In the genomic region with DNA sequence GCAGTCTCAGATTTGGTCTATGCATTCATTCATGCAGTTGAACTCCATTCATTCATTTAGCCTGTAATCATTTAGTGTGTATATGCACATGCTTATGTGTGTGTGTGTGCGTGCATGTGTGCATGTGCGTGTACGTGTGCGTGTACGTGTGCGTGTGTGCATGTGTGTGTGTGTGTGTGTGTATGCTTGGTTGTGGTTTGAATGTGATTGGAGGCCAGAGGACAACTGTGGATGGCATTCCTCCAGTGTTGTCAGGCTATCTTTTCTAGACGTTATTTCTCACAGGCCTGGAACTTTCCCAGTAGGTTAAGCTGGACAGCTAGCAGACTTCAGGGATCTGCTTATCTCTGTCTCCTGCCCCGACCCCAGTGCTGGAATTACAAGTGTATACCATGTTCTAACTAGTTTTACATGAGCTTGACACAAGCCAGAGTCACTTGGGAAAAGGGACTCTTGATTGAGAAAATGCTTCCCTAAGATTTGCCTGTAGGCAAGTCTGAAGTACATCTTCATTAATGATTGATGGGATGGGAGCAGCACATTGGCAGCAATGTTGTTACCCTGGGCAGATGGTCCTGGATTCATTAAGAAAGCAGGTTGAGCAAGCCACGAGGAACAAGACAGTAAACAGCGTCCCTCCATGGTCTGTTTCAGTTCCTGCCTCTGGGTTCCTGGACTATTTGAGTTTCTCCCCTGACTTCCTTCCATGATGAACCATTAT, we compare ENCODE assay signal across 23 mouse cellular contexts. TPM values are rescaled to one million over a fixed set of nuclear protein-coding genes. Genes with fewer than 3 reads are reported as not detected.
DNase-seq lines count a peak whose midpoint lies in the region; ATAC-seq lines count a peak whose summit lies in the region.
"Had no signal": no experiment of that assay in that cellular context is flagged by ENCODE, and none has a peak within 500 bp of the region (broad histone marks: within the 10 kb centered on the region; RNA-seq: fewer than 3 reads in every experiment).

No protein-coding gene starts in this region.

- ATAC-seq in kidney, embryonic 14.5 days (ENCODE audit: low FRiP score, low TSS enrichment) = no peak
- peak; percentile 92 for ATAC-seq in intestine, embryonic 15.5 days
- ATAC-seq in activated CD4-positive, CD25-positive, alpha-beta regulatory T cell, adult 4 months = no peak
- ATAC-seq: forebrain, embryonic 14.5 days; liver, embryonic 12.5 days; Patski had no signal

- H3K4me3 ChIP-seq in kidney, embryonic 14.5 days (ENCODE audit: low read length) = no peak overlapping the region
- H3K4me3 ChIP-seq in intestine, embryonic 15.5 days (replicated peaks) = no peak overlapping the region
- H3K4me3 ChIP-seq in embryonic facial prominence, embryonic 10.5 days = no peak overlapping the region
- H3K4me3 ChIP-seq: gastrocnemius, adult 2 months; heart, embryonic 12.5 days; hindbrain, embryonic 10.5 days; liver, embryonic 12.5 days; midbrain, embryonic 12.5 days had no signal

- H3K27me3 ChIP-seq in kidney, embryonic 14.5 days (ENCODE audit: control insufficient read depth, insufficient read depth, low read length) = no peaks in the 10 kb centered on the region
- no peaks in the 10 kb centered on the region for H3K27me3 ChIP-seq in intestine, embryonic 15.5 days (replicated peaks)
- H3K27me3 ChIP-seq in embryonic facial prominence, embryonic 10.5 days (replicated peaks; ENCODE audit: low read depth, poor library complexity, severe bottlenecking) = no peaks in the 10 kb centered on the region
- H3K27me3 ChIP-seq: CH12.LX; heart, embryonic 12.5 days; liver, embryonic 12.5 days; midbrain, embryonic 12.5 days; Patski had no signal

- H3K4me1 ChIP-seq in kidney, embryonic 14.5 days (ENCODE audit: control insufficient read depth, insufficient read depth, low read length) = no peaks in the 10 kb centered on the region
- no peaks in the 10 kb centered on the region for H3K4me1 ChIP-seq in intestine, embryonic 15.5 days (replicated peaks)
- H3K4me1 ChIP-seq in embryonic facial prominence, embryonic 10.5 days = no peaks in the 10 kb centered on the region
- H3K4me1 ChIP-seq: heart, embryonic 12.5 days; hindbrain, embryonic 10.5 days; liver, embryonic 12.5 days; midbrain, embryonic 12.5 days had no signal

- WGBS in kidney, embryonic 14.5 days = 86% methylated on average over 10 of the region's 10 CpGs
- 68% methylated on average over 10 of the region's 10 CpGs for WGBS in intestine, embryonic 15.5 days
- WGBS in embryonic facial prominence, embryonic 10.5 days = 86% methylated on average over 10 of the region's 10 CpGs

- H3K4me2 ChIP-seq in kidney, embryonic 14.5 days (replicated peaks; ENCODE audit: low read depth, low read length) = no peak overlapping the region
- no peak overlapping the region for H3K4me2 ChIP-seq in intestine, embryonic 15.5 days (replicated peaks)
- H3K4me2 ChIP-seq: heart, embryonic 12.5 days; liver, embryonic 12.5 days; midbrain, embryonic 12.5 days had no signal

- no peaks in the 10 kb centered on the region for H3K9me3 ChIP-seq in kidney, embryonic 14.5 days (ENCODE audit: control insufficient read depth, low read length)
- H3K9me3 ChIP-seq in intestine, embryonic 15.5 days = no peaks in the 10 kb centered on the region
- H3K9me3 ChIP-seq in embryonic facial prominence, embryonic 10.5 days = no peaks in the 10 kb centered on the region
- H3K9me3 ChIP-seq: heart, embryonic 12.5 days; hindbrain, embryonic 10.5 days; liver, embryonic 12.5 days; midbrain, embryonic 12.5 days had no signal

- no peak overlapping the region for H3K27ac ChIP-seq in kidney, embryonic 14.5 days (ENCODE audit: low read depth, low read length)
- H3K27ac ChIP-seq in intestine, embryonic 15.5 days = no peak overlapping the region
- no peak overlapping the region for H3K27ac ChIP-seq in embryonic facial prominence, embryonic 10.5 days (replicated peaks)
- H3K27ac ChIP-seq: gastrocnemius, adult 2 months; hindbrain, embryonic 10.5 days; liver, embryonic 12.5 days; midbrain, embryonic 12.5 days had no signal

- no peak overlapping the region for H3K9ac ChIP-seq in kidney, embryonic 14.5 days (ENCODE audit: low read depth, low read length)
- H3K9ac ChIP-seq in intestine, embryonic 15.5 days = no peak overlapping the region
- H3K9ac ChIP-seq: heart, embryonic 12.5 days; liver, embryonic 12.5 days; midbrain, embryonic 12.5 days had no signal

- peak; percentile 69 for DNase-seq in kidney, adult 11 months
- peak; percentile 62 to 77 for DNase-seq in kidney, adult 8-10 months
- DNase-seq in kidney, postnatal 25 days = peak; percentile 45 to 56
- DNase-seq in embryonic facial prominence, embryonic 10.5 days (ENCODE audit: low spot score) = no peak
- no peak for DNase-seq in thymus, postnatal 10 days (ENCODE audit: low spot score in 2 of 2)
- DNase-seq: adrenal gland, adult 2 months; cerebellum, adult 11 months; cerebellum, postnatal 14 days; gastrocnemius, adult 2 months; heart, postnatal 10 days; lung, postnatal 10 days; thymus, postnatal 25 days had no signal

- H3K36me3 ChIP-seq in kidney, embryonic 14.5 days (ENCODE audit: control insufficient read depth, insufficient read depth, low read length) = no peaks in the 10 kb centered on the region
- H3K36me3 ChIP-seq in intestine, embryonic 15.5 days = no peaks in the 10 kb centered on the region
- no peaks in the 10 kb centered on the region for H3K36me3 ChIP-seq in embryonic facial prominence, embryonic 10.5 days (replicated peaks)
- H3K36me3 ChIP-seq: G1E; heart, embryonic 12.5 days; hindbrain, embryonic 10.5 days; liver, embryonic 12.5 days; midbrain, embryonic 12.5 days had no signal

RNA-seq across cellular contexts. Expression of a gene that starts 43.3 kb away (rescaled TPM):
- not detected in 2 replicates for polyA plus RNA-seq in kidney, embryonic 14.5 days (2014; fragmentation: Nextera tagmentation; extraction: Ambion mirVana)
- polyA plus RNA-seq in intestine, embryonic 15.5 days (2015; fragmentation: Nextera tagmentation; extraction: Ambion mirVana) = 0.11 and 0.43 TPM in 2 replicates
- polyA plus RNA-seq in embryonic facial prominence, embryonic 10.5 days (2016; fragmentation: Nextera tagmentation; extraction: Ambion mirVana) = 0.30 and 0.36 TPM in 2 replicates
- polyA plus RNA-seq in activated CD4-positive, CD25-positive, alpha-beta regulatory T cell, adult 4 months (2017; shearing (Covaris generic)) = not detected
- polyA plus RNA-seq: G1E; heart, embryonic 12.5 days; liver, embryonic 12.5 days; Patski had no signal

Comparison
In these comparisons a context has a peak if more than half of its experiments do, and no peak if none do; other contexts are left out.
1. DNase-seq: peak in kidney, adult 11 months (single experiment), kidney, adult 8-10 months (2 of 2) and kidney, postnatal 25 days (2 of 2); none in embryonic facial prominence, embryonic 10.5 days (single experiment) and thymus, postnatal 10 days (0 of 2).